Mouse (Mus musculus) WW6 (cell line): Measurements from ENCODE around the gene Phldb2.

Experiments
- DNase-seq: peaks from one replicate; pipeline ENCODE4 v3.0.0-alpha.2; 2013; ENCODE audit warnings: low read depth, low spot score

Gene Phldb2

GRCm38 (mm10) chr16:45737880-45738279 is 215.5 kb downstream of the Phldb2 start:
- no peak for DNase-seq

DNA sequence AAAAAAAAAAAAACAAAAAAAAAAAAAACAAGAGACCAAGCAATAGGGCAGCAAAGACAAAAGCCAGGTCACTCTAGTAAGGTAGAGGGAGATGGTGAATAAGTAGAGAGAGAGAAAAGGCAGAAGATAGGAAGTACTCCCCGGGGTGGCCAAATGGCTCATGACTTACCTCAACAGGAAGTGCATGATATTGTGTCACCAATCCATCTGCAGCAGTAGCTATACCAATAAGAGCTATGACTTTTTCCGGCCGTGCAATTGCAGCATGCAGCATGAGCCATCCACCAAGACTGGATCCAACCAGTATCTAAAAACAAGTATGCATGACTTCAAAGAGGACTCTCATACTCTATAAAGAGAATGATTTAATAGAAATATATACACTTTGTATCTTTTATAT is 216.7 kb downstream of the Phldb2 start:
- no peak for DNase-seq

GRCm38 (mm10) chr16:45729163-45729562 is 224.2 kb downstream of the Phldb2 start:
- no peak for DNase-seq

- DNase-seq = no peak
Measured at GRCm38 (mm10) chr16:45724742-45725102, 228.7 kb downstream of the Phldb2 start.

- DNase-seq = no peak
Measured at GRCm38 (mm10) chr16:45724061-45724741, 229.2 kb downstream of the Phldb2 start, which contains the start of gene Tagln3. Gene Tagln3 (minus strand): TSS chr16:45724608.

DNA sequence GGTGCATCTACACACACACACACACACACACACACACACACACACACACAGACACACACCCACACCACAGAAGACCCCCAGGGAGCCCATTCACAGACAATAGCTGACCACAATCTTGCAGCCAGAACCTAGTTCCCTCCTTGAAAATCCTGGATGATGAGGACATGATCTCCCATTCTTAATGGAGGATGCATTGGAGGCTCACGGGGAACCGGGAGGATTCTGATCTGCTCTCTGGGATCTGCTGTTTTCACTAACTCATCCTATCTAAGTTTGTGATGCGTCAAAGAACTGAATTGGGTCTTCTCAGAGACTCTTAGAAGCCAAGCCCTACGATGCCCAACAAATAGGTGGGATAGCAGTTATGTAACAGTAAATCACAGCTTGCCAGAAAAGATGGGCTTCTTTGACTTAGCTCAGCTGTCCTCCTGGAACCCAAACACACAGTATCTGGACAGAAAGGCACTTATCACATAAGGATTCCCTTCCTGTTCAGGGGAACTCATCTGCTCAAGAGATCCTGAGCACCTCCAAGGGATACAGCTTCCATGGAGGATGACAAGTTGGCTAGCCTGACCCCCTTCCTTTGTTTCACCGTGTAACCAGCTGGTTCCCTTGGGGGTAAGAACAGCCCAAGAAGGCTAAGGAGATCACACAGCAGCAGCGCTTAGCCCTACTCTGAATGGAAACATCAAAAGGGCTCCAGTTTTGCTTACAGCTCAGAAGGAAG is 230.1 kb downstream of the Phldb2 start:
- no peak for DNase-seq

DNA sequence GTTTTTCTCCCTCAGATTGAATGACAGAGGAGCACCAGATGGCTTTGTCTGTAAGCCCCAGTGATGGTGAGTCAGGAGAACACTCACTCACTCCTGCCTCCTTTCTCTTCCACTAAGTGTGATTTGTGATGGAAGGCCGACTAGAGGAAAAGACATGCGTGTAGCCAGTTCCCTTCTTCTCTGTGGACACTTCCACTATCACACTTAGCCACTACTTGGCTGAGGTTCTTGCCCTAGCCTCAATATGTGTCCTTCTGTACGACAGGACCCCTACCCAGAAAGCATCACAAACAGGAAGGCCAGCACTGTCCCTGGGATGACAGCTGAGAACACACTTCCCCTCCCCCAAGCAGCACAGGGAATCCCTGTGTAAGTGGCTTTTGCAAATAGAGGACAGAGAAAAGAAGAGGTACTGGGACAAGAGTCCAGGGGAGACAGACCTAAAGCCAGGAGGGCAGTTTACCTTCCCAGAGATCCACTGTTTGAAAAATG is 230.9 kb downstream of the Phldb2 start:
- no peak for DNase-seq

GRCm38 (mm10) chr16:45720022-45720630 is 233.3 kb downstream of the Phldb2 start:
- DNase-seq = no peak

GRCm38 (mm10) chr16:45718296-45718695 is 235.1 kb downstream of the Phldb2 start:
- no peak for DNase-seq

- no peak for DNase-seq
Measured at GRCm38 (mm10) chr16:45714489-45715150, 238.8 kb downstream of the Phldb2 start.

- no peak for DNase-seq
Measured at GRCm38 (mm10) chr16:45713878-45714277, 239.5 kb downstream of the Phldb2 start.

DNA sequence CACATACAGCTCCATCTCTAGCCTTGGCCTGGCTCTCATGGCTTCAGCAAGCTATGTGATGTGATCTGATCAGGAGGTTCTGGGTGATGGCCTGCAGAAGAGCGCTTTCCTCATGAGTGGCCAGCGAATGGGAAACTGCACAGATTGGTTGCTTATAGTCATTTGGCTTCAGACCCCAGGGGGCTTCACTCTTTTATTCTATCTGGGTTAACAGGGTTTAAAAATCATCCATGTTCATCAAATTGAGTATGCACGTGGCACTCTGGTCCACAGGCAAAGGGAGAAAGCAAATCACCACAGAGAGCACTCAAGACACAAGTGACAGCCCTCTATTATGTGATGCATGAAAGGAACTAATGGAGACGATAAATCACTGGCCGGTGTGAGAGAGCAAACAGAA is 240.1 kb downstream of the Phldb2 start:
- no peak for DNase-seq

- DNase-seq = no peak
Measured at GRCm38 (mm10) chr16:45711263-45711662, 242.1 kb downstream of the Phldb2 start.

- DNase-seq = no peak
Measured at GRCm38 (mm10) chr16:45699301-45699700, 254.1 kb downstream of the Phldb2 start.

GRCm38 (mm10) chr16:45697996-45698395 is 255.4 kb downstream of the Phldb2 start:
- no peak for DNase-seq
